Comparison of ENCODE assay signal across 8 mouse cellular contexts in genomic region chr11:88618732-88619309, GRCm38 (mm10).
DNase-seq lines count a peak whose midpoint lies in the region; ATAC-seq and TF ChIP-seq lines count a peak whose summit lies in the region.

No protein-coding gene starts in this region.

- TF ChIP-seq CTCF in Patski (IDR thresholded peaks at IDR 0.05) = no peak

- CTCF ChIA-PET in Patski (lab: Charles Lee) = interaction anchor here (1.0 to 1.3 kb wide), 2 partner anchors 25 to 69 kb away, joined by 3 to 4 read pairs; no protein-coding TSS in a partner anchor

- in situ Hi-C loops in Patski (cut with MboI; ENCODE audit: low pct_unique_long_range_greater_than_20kb) = loop anchor here (5.0 to 10.0 kb wide), 2 partner anchors 67 to 334 kb away; no protein-coding TSS in a partner anchor

- no peaks in the 10 kb centered on the region for H3K27me3 ChIP-seq in Patski

- POLR2A ChIA-PET in Patski (lab: Charles Lee) = interaction anchor here (0.9 kb wide), 1 partner anchor 15 kb away, joined by 6 read pairs; no protein-coding TSS in a partner anchor

- peak; percentile 15 for ATAC-seq in Patski

- peak; percentile 88 for DNase-seq in CD4-positive, CD25-positive, alpha-beta regulatory T cell, adult 2 months (ENCODE audit: low read depth, low spot score)
- no peak for DNase-seq in Patski (ENCODE audit: low read depth, low spot score)
- peak; percentile 79 to 83 for DNase-seq in heart, adult 9 months (ENCODE audit: low spot score in 2 of 2)
- DNase-seq in kidney, adult 11 months = peak; percentile 65
- peak; percentile 82 for DNase-seq in lung, postnatal 10 days
- peak; percentile 63 to 77 for DNase-seq in spleen, postnatal 4 days (ENCODE audit: low spot score in 2 of 2)
- no peak for DNase-seq in ovary, adult 18-20 months (ENCODE audit: low spot score)
- no peak for DNase-seq in frontal cortex, postnatal 25 days (ENCODE audit: low spot score in 2 of 2)

Comparison
In these comparisons a context has a peak if more than half of its experiments do, and no peak if none do; other contexts are left out.
1. DNase-seq: peak in CD4-positive, CD25-positive, alpha-beta regulatory T cell, adult 2 months (single experiment), heart, adult 9 months (2 of 2), kidney, adult 11 months (single experiment), lung, postnatal 10 days (single experiment) and spleen, postnatal 4 days (2 of 2); none in Patski (single experiment), ovary, adult 18-20 months (single experiment) and frontal cortex, postnatal 25 days (0 of 2).